Mouse (Mus musculus) small intestine, adult 2 months (tissue): Measurements from ENCODE around the gene Prkaa1.

Source experiments
- CTCF ChIP-seq: fragments of 200-500 bp; IDR thresholded peaks from 2 replicates; pipeline ENCODE4 v1.5.1; 2012; ENCODE audit warnings: low read depth, mild to moderate bottlenecking, control low read depth, inconsistent platforms, low read length, moderate library complexity, mixed read lengths; ENCODE audit not compliant: insufficient replicate concordance, insufficient read length; ENCODE audit errors: extremely low read depth
- POLR2A ChIP-seq: fragments of 200-500 bp; IDR thresholded peaks from 2 replicates; pipeline ENCODE4 v1.6.1; 2012; ENCODE audit warnings: low read depth, mild to moderate bottlenecking, control low read depth, inconsistent platforms, low read length, moderate library complexity

DNA sequence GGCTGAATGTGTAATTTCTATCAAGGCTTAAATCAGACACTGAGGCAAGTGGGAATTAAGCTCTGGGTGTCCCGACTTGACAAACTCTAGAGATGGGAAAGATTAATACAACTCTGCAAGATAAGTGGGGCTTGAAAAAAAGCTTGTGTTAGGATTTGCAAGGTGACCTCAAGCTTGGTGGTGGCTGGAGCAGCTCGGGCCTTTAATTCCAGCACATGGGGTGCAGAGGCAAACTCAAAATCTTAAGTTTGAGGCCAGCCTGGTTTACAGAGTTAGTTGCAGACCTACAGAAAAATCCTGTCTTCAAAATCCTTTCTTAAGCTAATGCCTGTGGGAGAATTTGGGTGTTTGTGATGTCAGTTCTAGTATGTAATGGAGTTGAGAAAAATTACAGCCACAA, 24.5 kb upstream of the Prkaa1 start:
- TF ChIP-seq POLR2A (no peak), CTCF (no peak)
